Mouse (Mus musculus) neural tube, embryonic 12.5 days (tissue): Measurements from ENCODE around the gene Traf1. TPM values are rescaled to one million over a fixed set of nuclear protein-coding genes. Genes with fewer than 3 reads are reported as not detected.

ENCODE experiments used
- ATAC-seq: fragments of 200-750 bp; cut with Nextera tagmentation; 2 replicates; pipeline ENCODE4 v1.8.0; 2017; ENCODE audit warnings: low read depth, mild to moderate bottlenecking, moderate TSS enrichment, moderate library complexity; ENCODE audit not compliant: low FRiP score
- H3K27ac ChIP-seq: fragments of 300-500 bp; sonication (generic); 2 replicates; pipeline ENCODE4 v1.5.1; 2016
- H3K27me3 ChIP-seq: fragments of 300-500 bp; sonication (generic); replicated peaks from 2 replicates; pipeline ENCODE4 v1.6.1; 2016; ENCODE audit warnings: mild to moderate bottlenecking
- H3K36me3 ChIP-seq: fragments of 300-500 bp; sonication (generic); 2 replicates; pipeline ENCODE4 v1.6.1; 2016; ENCODE audit warnings: mild to moderate bottlenecking
- H3K4me1 ChIP-seq: fragments of 300-500 bp; sonication (generic); 2 replicates; pipeline ENCODE4 v1.6.1; 2016
- H3K4me2 ChIP-seq: fragments of 300-500 bp; sonication (generic); replicated peaks from 2 replicates; pipeline ENCODE4 v1.6.1; 2016; ENCODE audit warnings: mild to moderate bottlenecking
- H3K4me3 ChIP-seq: fragments of 300-500 bp; sonication (generic); 2 replicates; pipeline ENCODE4 v1.5.1; 2016
- H3K9ac ChIP-seq: fragments of 300-500 bp; sonication (generic); 2 replicates; pipeline ENCODE4 v1.6.1; 2016; ENCODE audit warnings: mild to moderate bottlenecking
- H3K9me3 ChIP-seq: fragments of 300-500 bp; sonication (generic); 2 replicates; pipeline ENCODE4 v1.6.1; 2016; ENCODE audit warnings: mild to moderate bottlenecking
- WGBS: fragments of 180-500 bp; shearing (Covaris S2); methylation state at CpG from one replicate; pipeline ENCODE4 v1.1.7; 2016; 5-methylcytosine and 5-hydroxymethylcytosine counted together
- polyA plus RNA-seq: library from polyadenylated mRNA; unstranded; fragments of >200 nt; fragmentation: Nextera tagmentation; extraction: Ambion mirVana; gene quantifications from 2 replicates; pipeline ENCODE4 v1.2.1, GENCODE M21; 2016

Traf1 gene
- polyA plus RNA-seq, 1 experiment from 2014 or later = 0.53 TPM

- H3K9ac ChIP-seq = no peak overlapping the region
- H3K36me3 ChIP-seq = no peaks in the 10 kb centered on the region
- ATAC-seq = no peak
- no peak overlapping the region for H3K27ac ChIP-seq
- H3K27me3 ChIP-seq = no peaks in the 10 kb centered on the region
- H3K9me3 ChIP-seq = no peaks in the 10 kb centered on the region
- 73% methylated on average over 5 of the region's 5 CpGs for WGBS
- H3K4me2 ChIP-seq = no peak overlapping the region
- H3K4me1 ChIP-seq = no peaks in the 10 kb centered on the region
- H3K4me3 ChIP-seq = no peak overlapping the region
Observed at GRCm38 (mm10) chr2:34927320-34927719, 34.3 kb downstream of the Traf1 start.

DNA sequence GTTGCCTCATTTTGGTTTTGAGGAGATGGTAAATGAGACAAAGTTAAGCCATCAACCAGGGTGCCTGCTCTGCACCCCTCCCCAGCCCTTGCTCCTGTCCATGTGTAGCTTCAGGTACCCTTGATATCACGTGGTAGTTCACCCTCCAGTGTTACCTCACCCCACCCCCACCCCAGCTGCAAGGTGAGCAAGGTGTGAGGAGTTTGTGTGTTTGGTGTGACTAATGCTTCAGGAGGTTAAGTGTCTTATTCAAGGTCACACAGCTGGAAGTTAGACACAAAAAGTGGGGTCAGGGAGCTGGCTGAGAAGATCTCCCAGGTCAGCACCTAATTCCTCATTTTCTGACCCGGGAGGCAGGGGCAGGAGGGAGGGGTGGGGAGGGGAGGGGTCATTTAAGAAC lies 38.8 kb downstream of the Traf1 start:
- Histone ChIP-seq H3K4me3 (no peak overlapping the region), H3K9me3 (no peaks in the 10 kb centered on the region), H3K9ac (no peak overlapping the region), H3K36me3 (no peaks in the 10 kb centered on the region), H3K4me1 (no peaks in the 10 kb centered on the region), H3K4me2 (no peak overlapping the region), H3K27me3 (no peaks in the 10 kb centered on the region), H3K27ac (no peak overlapping the region)
- WGBS = 34% methylated on average over 2 of the region's 2 CpGs
- no peak for ATAC-seq

GRCm38 (mm10) chr2:34920144-34920543 lies 41.4 kb downstream of the Traf1 start:
- H3K4me1 ChIP-seq = peaks cover under 1% of the 10 kb centered on the region; the same call in 1 of the 2 replicates
- peaks cover 6% of the 10 kb centered on the region; the same call in 1 of the 2 replicates for H3K27me3 ChIP-seq
- WGBS = 70% methylated on average over 2 of the region's 2 CpGs
- H3K4me2 ChIP-seq = no peak overlapping the region
- ATAC-seq = no peak
- H3K27ac ChIP-seq = no peak overlapping the region
- no peak overlapping the region for H3K9ac ChIP-seq
- no peak overlapping the region for H3K4me3 ChIP-seq
- H3K36me3 ChIP-seq = no peaks in the 10 kb centered on the region
- no peaks in the 10 kb centered on the region for H3K9me3 ChIP-seq

GRCm38 (mm10) chr2:34915103-34915502 lies 46.5 kb downstream of the Traf1 start:
- 35% methylated on average over 2 of the region's 2 CpGs for WGBS
- ATAC-seq = no peak
- Histone ChIP-seq H3K36me3 (no peaks in the 10 kb centered on the region), H3K9me3 (no peaks in the 10 kb centered on the region), H3K9ac (no peak overlapping the region), H3K4me3 (no peak overlapping the region), H3K27me3 (peaks cover 45% of the 10 kb centered on the region), H3K4me2 (no peak overlapping the region), H3K4me1 (peaks cover 22% of the 10 kb centered on the region), H3K27ac (no peak overlapping the region)

GRCm38 (mm10) chr2:34914823-34915082 lies 46.8 kb downstream of the Traf1 start:
- peaks cover 45% of the 10 kb centered on the region for H3K27me3 ChIP-seq
- H3K4me3 ChIP-seq = no peak overlapping the region; the same call in 1 of the 2 replicates
- 14% methylated on average over 2 of the region's 2 CpGs for WGBS
- peak overlapping the region; percentile 99 for H3K4me2 ChIP-seq
- H3K9ac ChIP-seq = no peak overlapping the region
- H3K27ac ChIP-seq = no peak overlapping the region
- no peaks in the 10 kb centered on the region for H3K36me3 ChIP-seq
- H3K9me3 ChIP-seq = no peaks in the 10 kb centered on the region
- peaks cover 22% of the 10 kb centered on the region for H3K4me1 ChIP-seq
- ATAC-seq = no peak

GRCm38 (mm10) chr2:34914069-34914822 lies 47.3 kb downstream of the Traf1 start:
- WGBS = 5% methylated on average over 40 of the region's 50 CpGs
- no peaks in the 10 kb centered on the region for H3K36me3 ChIP-seq
- peak overlapping the region; percentile 65 for H3K9ac ChIP-seq
- no peak overlapping the region for H3K27ac ChIP-seq
- H3K4me2 ChIP-seq = peak overlapping the region; percentile 99
- ATAC-seq = peak; percentile 62; the same call in 1 of the 2 replicates
- peaks cover 45% of the 10 kb centered on the region for H3K27me3 ChIP-seq
- H3K9me3 ChIP-seq = no peaks in the 10 kb centered on the region
- peak overlapping the region; percentile 61 for H3K4me3 ChIP-seq
- peaks cover 22% of the 10 kb centered on the region for H3K4me1 ChIP-seq

DNA sequence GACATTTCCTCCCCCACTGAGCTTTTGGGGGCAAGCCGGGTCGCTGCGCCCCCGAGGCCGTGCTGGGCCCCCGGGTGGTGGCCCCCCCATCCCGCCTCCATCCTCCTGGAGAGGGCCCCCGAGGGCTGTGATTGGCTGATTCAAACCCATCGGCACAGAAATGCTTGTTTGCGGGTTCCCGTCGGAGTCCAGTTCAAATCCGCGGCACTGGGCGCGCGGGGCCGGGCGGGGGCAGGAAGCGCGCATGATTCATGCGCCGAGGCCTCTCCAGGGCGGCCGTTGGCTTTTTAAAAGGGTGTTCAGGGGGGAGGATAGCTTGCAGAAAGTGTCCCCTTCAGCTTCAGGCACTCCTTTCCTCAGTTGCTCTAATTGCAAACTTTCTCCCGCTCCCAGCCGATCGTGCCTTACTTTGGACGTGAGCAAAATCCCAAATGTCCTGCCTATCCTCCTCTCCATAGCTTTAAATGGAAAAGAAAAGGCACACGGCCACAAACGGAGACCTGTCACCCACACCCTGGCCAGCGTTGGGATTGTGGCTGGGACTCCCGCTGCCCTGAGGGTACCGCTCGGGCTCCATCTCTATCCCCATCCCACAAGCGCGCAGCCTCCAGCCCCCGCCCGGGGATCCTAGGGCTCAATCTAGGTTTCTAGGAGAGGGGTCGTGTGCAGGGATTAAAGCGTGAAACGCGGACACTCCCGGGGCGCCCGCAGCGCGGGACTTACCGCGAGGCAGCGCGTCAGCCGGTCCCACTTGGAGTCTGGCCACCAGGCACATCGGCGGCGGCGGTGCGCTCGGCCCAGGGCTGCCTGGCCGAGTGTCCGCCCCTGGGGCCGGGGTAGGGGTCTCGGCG lies 48.1 kb downstream of the Traf1 start, which contains the start of gene Phf19:
Gene Phf19 (minus strand): TSS at position 809 of the 851 bp plus-strand sequence.
- Histone ChIP-seq H3K9ac (peak within 1 kb of the TSS; percentile 65), H3K4me3 (peak within 1 kb of the TSS; percentile 61), H3K27ac (no peak within 1 kb of the TSS), H3K4me2 (peak within 1 kb of the TSS; percentile 99), H3K4me1 (peaks cover 22% of the 10 kb centered on the region), H3K36me3 (no peaks in the 10 kb centered on the region), H3K9me3 (no peaks in the 10 kb centered on the region), H3K27me3 (peaks cover 45% of the 10 kb centered on the region)
- peak; percentile 57 for ATAC-seq
- WGBS = under 1% methylated on average over 61 of the region's 64 CpGs

DNA sequence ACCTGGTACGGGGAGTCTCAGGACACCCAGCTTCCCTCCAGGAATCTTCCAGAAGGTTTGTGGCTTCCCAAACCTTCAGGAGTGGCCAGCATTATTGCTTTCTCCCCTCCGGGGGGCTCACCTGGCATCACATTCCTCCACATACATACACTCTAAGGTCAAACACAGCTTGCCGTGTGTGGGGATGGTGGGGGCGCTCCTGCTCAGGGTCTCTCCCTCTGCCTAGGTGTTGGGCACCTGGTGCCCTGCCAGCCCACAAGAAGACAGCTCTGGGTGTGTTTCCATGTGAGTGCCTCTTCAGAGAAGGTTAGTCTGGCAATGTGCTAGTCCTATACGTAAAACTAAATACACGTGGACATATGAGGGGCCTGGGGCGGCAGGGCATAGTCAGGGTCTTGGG lies 49.0 kb downstream of the Traf1 start:
- Histone ChIP-seq H3K4me2 (peak overlapping the region; percentile 99), H3K27ac (no peak overlapping the region), H3K4me1 (peaks cover 22% of the 10 kb centered on the region), H3K36me3 (no peaks in the 10 kb centered on the region), H3K4me3 (no peak overlapping the region), H3K9ac (no peak overlapping the region; the same call in 1 of the 2 replicates), H3K9me3 (no peaks in the 10 kb centered on the region), H3K27me3 (peaks cover 45% of the 10 kb centered on the region)
- 48% methylated on average over 7 of the region's 7 CpGs for WGBS
- ATAC-seq = no peak

GRCm38 (mm10) chr2:34911871-34912270 lies 49.7 kb downstream of the Traf1 start:
- no peaks in the 10 kb centered on the region for H3K36me3 ChIP-seq
- peaks cover 45% of the 10 kb centered on the region for H3K27me3 ChIP-seq
- no peak overlapping the region for H3K4me2 ChIP-seq
- 85% methylated on average over 5 of the region's 5 CpGs for WGBS
- H3K4me1 ChIP-seq = peaks cover 23% of the 10 kb centered on the region
- H3K9ac ChIP-seq = no peak overlapping the region
- H3K4me3 ChIP-seq = no peak overlapping the region
- H3K9me3 ChIP-seq = no peaks in the 10 kb centered on the region
- no peak for ATAC-seq
- no peak overlapping the region for H3K27ac ChIP-seq

DNA sequence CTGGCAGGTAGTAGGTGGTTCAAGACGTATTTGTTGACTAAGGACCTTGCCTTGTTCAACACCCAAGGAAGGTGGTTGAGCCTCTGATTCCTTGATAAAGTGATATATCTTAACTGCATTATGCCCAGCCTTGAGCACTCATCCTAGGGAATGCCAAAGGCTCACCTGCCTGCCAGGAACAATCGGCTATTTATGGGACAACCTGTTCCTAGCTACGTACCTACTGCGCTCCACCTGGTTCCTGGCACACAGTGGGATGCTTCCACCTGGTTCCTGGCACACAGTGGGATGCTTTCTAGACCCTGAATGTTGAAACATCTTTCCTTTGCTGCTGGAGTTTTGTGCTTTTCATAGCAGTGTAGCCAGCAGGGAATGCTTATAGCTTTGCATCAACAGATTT lies 51.9 kb downstream of the Traf1 start:
- H3K9ac ChIP-seq = no peak overlapping the region
- H3K27ac ChIP-seq = no peak overlapping the region
- no peak overlapping the region for H3K4me2 ChIP-seq
- no peak overlapping the region for H3K4me3 ChIP-seq
- H3K27me3 ChIP-seq = peaks cover 34% of the 10 kb centered on the region
- WGBS = 91% methylated on average over 4 of the region's 4 CpGs
- no peaks in the 10 kb centered on the region for H3K36me3 ChIP-seq
- peaks cover 27% of the 10 kb centered on the region for H3K4me1 ChIP-seq
- no peak for ATAC-seq
- no peaks in the 10 kb centered on the region for H3K9me3 ChIP-seq

GRCm38 (mm10) chr2:34906861-34907604 lies 54.5 kb downstream of the Traf1 start:
- 40% methylated on average over 12 of the region's 12 CpGs for WGBS
- Histone ChIP-seq H3K27me3 (peaks cover 9% of the 10 kb centered on the region; the same call in 1 of the 2 replicates), H3K4me2 (no peak overlapping the region), H3K9ac (no peak overlapping the region), H3K9me3 (no peaks in the 10 kb centered on the region), H3K4me1 (peaks cover 18% of the 10 kb centered on the region), H3K4me3 (no peak overlapping the region), H3K27ac (no peak overlapping the region), H3K36me3 (no peaks in the 10 kb centered on the region)
- no peak for ATAC-seq

GRCm38 (mm10) chr2:34906426-34906825 lies 55.1 kb downstream of the Traf1 start:
- ATAC-seq = no peak
- H3K4me3 ChIP-seq = no peak overlapping the region
- H3K27ac ChIP-seq = no peak overlapping the region
- WGBS = 69% methylated on average over 6 of the region's 6 CpGs
- peaks cover 18% of the 10 kb centered on the region for H3K4me1 ChIP-seq
- H3K36me3 ChIP-seq = no peaks in the 10 kb centered on the region
- H3K4me2 ChIP-seq = no peak overlapping the region
- no peak overlapping the region for H3K9ac ChIP-seq
- H3K9me3 ChIP-seq = no peaks in the 10 kb centered on the region
- 0 out of 2 replicates have a peak, but pooled peaks cover 4% of the 10 kb centered on the region for H3K27me3 ChIP-seq
